Mouse (Mus musculus): ENCODE data around the gene Phf21a. TPM values are rescaled to one million over a fixed set of nuclear protein-coding genes. Genes with fewer than 3 reads are reported as not detected.

The Phf21a gene
- polyA plus RNA-seq, 1 experiment, result 28.4 TPM

GRCm38 (mm10) chr2:92301849-92302607 is 209.1 kb downstream of the Phf21a start:
- Histone ChIP-seq H3K4me3 (ENCODE audit: low read depth, low read length) (no peak overlapping the region), H3K27me3 (ENCODE audit: control insufficient read depth, insufficient read depth, low read length) (no peaks in the 10 kb centered on the region), H3K27ac (ENCODE audit: insufficient read depth, low read depth, low read length) (no peak overlapping the region), H3K4me1 (ENCODE audit: control insufficient read depth, insufficient read depth, insufficient read length, low read length) (no peaks in the 10 kb centered on the region), H3K36me3 (ENCODE audit: control insufficient read depth, insufficient read depth, low read length) (no peaks in the 10 kb centered on the region)
- WGBS, result 75% methylated on average over 5 of the region's 5 CpGs
- TF ChIP-seq CTCF (IDR thresholded peaks at IDR 0.05; ENCODE audit: extremely low read depth, insufficient read length, insufficient replicate concordance, low read depth, low read length) (no peak), POLR2A (IDR thresholded peaks at IDR 0.05; ENCODE audit: low read depth, low read length) (no peak)

- WGBS, result 81% methylated on average over 4 of the region's 4 CpGs
- Histone ChIP-seq H3K4me1 (ENCODE audit: control insufficient read depth, insufficient read depth, insufficient read length, low read length) (no peaks in the 10 kb centered on the region), H3K4me3 (ENCODE audit: low read depth, low read length) (no peak overlapping the region), H3K27me3 (ENCODE audit: control insufficient read depth, insufficient read depth, low read length) (no peaks in the 10 kb centered on the region), H3K36me3 (ENCODE audit: control insufficient read depth, insufficient read depth, low read length) (no peaks in the 10 kb centered on the region), H3K27ac (ENCODE audit: insufficient read depth, low read depth, low read length) (no peak overlapping the region)
- TF ChIP-seq CTCF (IDR thresholded peaks at IDR 0.05; ENCODE audit: extremely low read depth, insufficient read length, insufficient replicate concordance, low read depth, low read length) (no peak), POLR2A (IDR thresholded peaks at IDR 0.05; ENCODE audit: low read depth, low read length) (no peak)
These were observed 219.6 kb downstream of the Phf21a start for GRCm38 (mm10) chr2:92312542-92312941.

- TF ChIP-seq CTCF (IDR thresholded peaks at IDR 0.05; ENCODE audit: extremely low read depth, insufficient read length, insufficient replicate concordance, low read depth, low read length) (no peak), POLR2A (IDR thresholded peaks at IDR 0.05; ENCODE audit: low read depth, low read length) (no peak)
- 82% methylated on average over 1 of the region's 1 CpGs for WGBS
These were observed 221.1 kb downstream of the Phf21a start for GRCm38 (mm10) chr2:92314031-92314430.

GRCm38 (mm10) chr2:92316652-92317051 is 223.7 kb downstream of the Phf21a start:
- H3K27me3 ChIP-seq (ENCODE audit: control insufficient read depth, insufficient read depth, low read length), result no peaks in the 10 kb centered on the region
- peaks cover 4% of the 10 kb centered on the region; the same call in 1 of the 2 replicates for H3K36me3 ChIP-seq (ENCODE audit: control insufficient read depth, insufficient read depth, low read length)
- H3K4me3 ChIP-seq (ENCODE audit: low read depth, low read length), result no peak overlapping the region
- H3K27ac ChIP-seq (ENCODE audit: insufficient read depth, low read depth, low read length), result no peak overlapping the region
- 74% methylated on average over 3 of the region's 3 CpGs for WGBS
- TF ChIP-seq POLR2A (IDR thresholded peaks at IDR 0.05; ENCODE audit: low read depth, low read length) (no peak), CTCF (IDR thresholded peaks at IDR 0.05; ENCODE audit: extremely low read depth, insufficient read length, insufficient replicate concordance, low read depth, low read length) (no peak)
- H3K4me1 ChIP-seq (ENCODE audit: control insufficient read depth, insufficient read depth, insufficient read length, low read length), result no peaks in the 10 kb centered on the region

More at GRCm38 (mm10) chr2:92314031-92314430, 221.1 kb downstream of the Phf21a start:
- H3K36me3 ChIP-seq (ENCODE audit: control insufficient read depth, insufficient read depth, low read length), result no peaks in the 10 kb centered on the region
- no peak overlapping the region for H3K4me3 ChIP-seq (ENCODE audit: low read depth, low read length)
- no peaks in the 10 kb centered on the region for H3K4me1 ChIP-seq (ENCODE audit: control insufficient read depth, insufficient read depth, insufficient read length, low read length)
- H3K27me3 ChIP-seq (ENCODE audit: control insufficient read depth, insufficient read depth, low read length), result no peaks in the 10 kb centered on the region
- H3K27ac ChIP-seq (ENCODE audit: insufficient read depth, low read depth, low read length), result no peak overlapping the region

GRCm38 (mm10) chr2:92317228-92317627 is 224.3 kb downstream of the Phf21a start:
- no peak for TF ChIP-seq POLR2A (IDR thresholded peaks at IDR 0.05; ENCODE audit: low read depth, low read length)
- no peak for TF ChIP-seq CTCF (IDR thresholded peaks at IDR 0.05; ENCODE audit: extremely low read depth, insufficient read length, insufficient replicate concordance, low read depth, low read length)
- no peak overlapping the region for H3K4me3 ChIP-seq (ENCODE audit: low read depth, low read length)
- 82% methylated on average over 5 of the region's 5 CpGs for WGBS
- H3K36me3 ChIP-seq (ENCODE audit: control insufficient read depth, insufficient read depth, low read length), result peaks cover 5% of the 10 kb centered on the region
- H3K27me3 ChIP-seq (ENCODE audit: control insufficient read depth, insufficient read depth, low read length), result no peaks in the 10 kb centered on the region
- H3K4me1 ChIP-seq (ENCODE audit: control insufficient read depth, insufficient read depth, insufficient read length, low read length), result no peaks in the 10 kb centered on the region
- no peak overlapping the region for H3K27ac ChIP-seq (ENCODE audit: insufficient read depth, low read depth, low read length)

- TF ChIP-seq POLR2A (IDR thresholded peaks at IDR 0.05; ENCODE audit: low read depth, low read length) (no peak), CTCF (IDR thresholded peaks at IDR 0.05; ENCODE audit: extremely low read depth, insufficient read length, insufficient replicate concordance, low read depth, low read length) (peak; percentile 66; the same call in 1 of the 2 replicates)
- no peak overlapping the region for H3K27ac ChIP-seq (ENCODE audit: insufficient read depth, low read depth, low read length)
- no peak overlapping the region for H3K4me3 ChIP-seq (ENCODE audit: low read depth, low read length)
- no peaks in the 10 kb centered on the region for H3K27me3 ChIP-seq (ENCODE audit: control insufficient read depth, insufficient read depth, low read length)
- H3K36me3 ChIP-seq (ENCODE audit: control insufficient read depth, insufficient read depth, low read length), result peaks cover 14% of the 10 kb centered on the region
- no peaks in the 10 kb centered on the region for H3K4me1 ChIP-seq (ENCODE audit: control insufficient read depth, insufficient read depth, insufficient read length, low read length)
- 92% methylated on average over 2 of the region's 2 CpGs for WGBS
These were observed 229.8 kb downstream of the Phf21a start for GRCm38 (mm10) chr2:92322669-92323068.

- Histone ChIP-seq H3K27me3 (ENCODE audit: control insufficient read depth, insufficient read depth, low read length) (no peaks in the 10 kb centered on the region), H3K27ac (ENCODE audit: insufficient read depth, low read depth, low read length) (no peak overlapping the region), H3K36me3 (ENCODE audit: control insufficient read depth, insufficient read depth, low read length) (peaks cover 19% of the 10 kb centered on the region), H3K4me3 (ENCODE audit: low read depth, low read length) (no peak overlapping the region), H3K4me1 (ENCODE audit: control insufficient read depth, insufficient read depth, insufficient read length, low read length) (no peaks in the 10 kb centered on the region)
- TF ChIP-seq POLR2A (IDR thresholded peaks at IDR 0.05; ENCODE audit: low read depth, low read length) (no peak), CTCF (IDR thresholded peaks at IDR 0.05; ENCODE audit: extremely low read depth, insufficient read length, insufficient replicate concordance, low read depth, low read length) (no peak)
- 88% methylated on average over 7 of the region's 7 CpGs for WGBS
These were observed 232.8 kb downstream of the Phf21a start for GRCm38 (mm10) chr2:92325676-92326075.

All from small intestine, adult 2 months (tissue).